Comparison of ENCODE assay signal across 26 mouse cellular contexts in genomic region chr14:74986527-74986926, GRCm38 (mm10).
"Had no signal": no experiment of that assay in that cellular context is flagged by ENCODE, and none has a peak within 500 bp of the region (broad histone marks: within the 10 kb centered on the region; RNA-seq: fewer than 3 reads in every experiment).

No protein-coding gene starts in this region.

- H3K4me1 ChIP-seq: hindbrain, embryonic 10.5 days; hindbrain, embryonic 12.5 days; intestine, embryonic 15.5 days; limb, embryonic 13.5 days; limb, embryonic 15.5 days had no signal

- H3K9ac ChIP-seq: heart, embryonic 12.5 days; hindbrain, embryonic 12.5 days; hindbrain, embryonic 14.5 days; intestine, embryonic 15.5 days; limb, embryonic 13.5 days; limb, embryonic 15.5 days; liver, embryonic 12.5 days; liver, embryonic 14.5 days had no signal

- H3K27me3 ChIP-seq: heart, embryonic 12.5 days; hindbrain, embryonic 12.5 days; intestine, embryonic 15.5 days; limb, embryonic 13.5 days; limb, embryonic 15.5 days; liver, embryonic 12.5 days had no signal

- ATAC-seq: hindbrain, embryonic 16.5 days; inflammation-experienced regulatory T-cells, adult 6 months; intestine, embryonic 15.5 days; intestine, postnatal 0 days; liver, embryonic 12.5 days had no signal

- H3K4me2 ChIP-seq: heart, embryonic 12.5 days; hindbrain, embryonic 12.5 days; hindbrain, embryonic 14.5 days; intestine, embryonic 15.5 days; limb, embryonic 13.5 days; limb, embryonic 15.5 days; liver, embryonic 12.5 days had no signal

- H3K4me3 ChIP-seq: gastrocnemius, adult 2 months; heart, adult 2 months; heart, embryonic 12.5 days; hindbrain, embryonic 10.5 days; hindbrain, embryonic 12.5 days; intestine, embryonic 15.5 days; limb, embryonic 13.5 days; limb, embryonic 15.5 days; liver, embryonic 12.5 days had no signal

- H3K36me3 ChIP-seq: heart, embryonic 12.5 days; hindbrain, embryonic 10.5 days; hindbrain, embryonic 12.5 days; intestine, embryonic 15.5 days; limb, embryonic 13.5 days; limb, embryonic 15.5 days; liver, embryonic 12.5 days had no signal

- H3K27ac ChIP-seq: gastrocnemius, adult 2 months; heart, adult 2 months; hindbrain, embryonic 10.5 days; hindbrain, embryonic 12.5 days; hindbrain, embryonic 14.5 days; intestine, embryonic 15.5 days; limb, embryonic 13.5 days; limb, embryonic 15.5 days; liver, embryonic 12.5 days; liver, embryonic 14.5 days had no signal

- H3K9me3 ChIP-seq: heart, embryonic 12.5 days; hindbrain, embryonic 10.5 days; hindbrain, embryonic 12.5 days; intestine, embryonic 15.5 days; limb, embryonic 13.5 days; limb, embryonic 15.5 days; liver, embryonic 12.5 days had no signal

- DNase-seq: gastrocnemius, adult 2 months; gastrocnemius, postnatal 10 days; gastrocnemius, postnatal 25 days; heart, adult 2 months; heart, postnatal 10 days; heart, postnatal 4 days; kidney, adult 18-20 months; kidney, adult 8-10 months; kidney, postnatal 10 days; kidney, postnatal 25 days; kidney, postnatal 4 days; layer of hippocampus, adult 9-11 months; layer of hippocampus, postnatal 36 days; left cerebral cortex, postnatal 4 days had no signal
